Mouse (Mus musculus): ENCODE results near the gene Cux1. TPM values are rescaled to one million over a fixed set of nuclear protein-coding genes. Genes with fewer than 3 reads are reported as not detected.
A peak's percentile ranks its signal among the peaks of the same experiment; 100 is the strongest.

Gene Cux1
- polyA plus RNA-seq, 1 experiment = 69.2 TPM

DNA sequence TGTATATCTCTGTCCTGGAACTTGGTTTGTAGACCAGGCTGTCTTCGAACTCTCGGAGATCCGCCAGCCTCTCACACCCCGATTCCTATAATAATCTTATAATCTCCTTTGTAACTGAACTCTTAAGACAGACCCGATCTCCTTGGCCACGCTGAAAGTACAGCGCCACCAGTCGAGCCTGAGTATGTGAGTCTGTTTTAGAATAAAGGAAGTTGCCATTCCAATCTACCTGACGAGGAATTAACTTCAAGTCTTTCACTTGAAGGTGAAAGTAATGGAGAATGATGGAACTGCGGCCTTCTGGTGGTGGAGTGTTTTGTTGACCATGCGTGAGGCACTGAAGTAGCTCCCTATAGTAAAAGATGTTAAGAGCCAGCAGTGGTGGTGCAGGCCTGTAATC is 367.8 kb downstream of the Cux1 start:
- H3K4me3 ChIP-seq (replicated peaks; ENCODE audit: insufficient read depth, low read depth, low read length) = peak overlapping the region; percentile 51
- H3K27me3 ChIP-seq (ENCODE audit: control insufficient read depth, insufficient read depth, low read length) = no peaks in the 10 kb centered on the region
- no peak overlapping the region for H3K27ac ChIP-seq (ENCODE audit: insufficient read depth, low read length)
- 25% methylated on average over 11 of the region's 11 CpGs for WGBS
- 0 out of 2 replicates have a peak, but pooled peaks cover 3% of the 10 kb centered on the region for H3K4me1 ChIP-seq (ENCODE audit: control insufficient read depth, insufficient read depth, low read length)
- peak in 1 of 2 experiments; percentile 9 for DNase-seq
- TF ChIP-seq CTCF (IDR thresholded peaks at IDR 0.05; ENCODE audit: borderline replicate concordance, insufficient read depth, low read depth, low read length) (no peak), POLR2A (IDR thresholded peaks at IDR 0.05; ENCODE audit: borderline replicate concordance, insufficient read depth, low read length) (no peak)

DNA sequence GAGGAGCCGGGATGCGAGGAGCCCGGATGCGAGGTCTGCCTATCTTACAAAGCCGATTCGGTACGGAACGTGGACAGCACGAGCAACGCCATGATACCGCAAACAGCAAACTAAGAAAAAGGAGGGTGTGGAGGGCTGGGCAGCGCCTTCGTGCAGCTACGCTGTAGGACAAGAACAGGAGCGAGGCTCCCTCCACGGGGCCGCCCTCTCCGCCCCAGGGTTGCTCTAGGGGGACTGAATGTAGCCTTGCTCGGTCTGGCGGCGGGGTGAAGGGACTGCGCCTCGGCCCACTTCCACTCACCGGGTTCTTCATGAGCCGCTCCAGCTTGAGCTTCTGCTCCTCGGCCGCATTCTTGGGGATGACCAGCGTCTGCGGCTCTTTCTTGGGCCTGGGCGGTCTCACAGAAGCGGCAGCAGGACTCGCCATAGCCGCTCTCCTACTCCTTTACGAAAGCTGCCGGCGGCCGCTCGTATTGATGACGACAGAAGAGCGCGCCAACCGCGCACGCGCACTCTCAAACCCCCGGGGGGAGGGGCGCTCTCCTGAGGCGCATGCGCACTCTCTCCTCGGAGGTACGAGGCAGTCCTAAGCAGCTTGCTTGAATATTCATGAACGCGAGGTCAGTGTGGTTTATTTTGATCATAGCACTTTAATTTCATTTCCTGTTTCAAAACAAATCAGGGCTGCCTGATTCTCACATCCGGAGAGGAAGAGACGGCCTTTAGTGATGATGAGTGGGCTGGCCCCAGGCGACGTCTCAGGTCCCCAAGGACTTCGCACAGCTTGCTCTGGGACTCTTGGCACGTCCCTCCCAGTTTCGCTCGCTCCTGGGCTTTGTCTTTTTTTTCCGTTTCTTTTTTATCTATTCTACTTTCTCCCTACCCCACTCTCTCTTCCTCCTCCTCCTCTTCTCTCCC is 368.6 kb downstream of the Cux1 start, which contains the start of gene Prkrip1:
Gene Prkrip1, minus strand, starts transcription at position 490 of the 918 bp plus-strand sequence.
- TF ChIP-seq POLR2A (IDR thresholded peaks at IDR 0.05; ENCODE audit: borderline replicate concordance, insufficient read depth, low read length) (peak; percentile 94), CTCF (IDR thresholded peaks at IDR 0.05; ENCODE audit: borderline replicate concordance, insufficient read depth, low read depth, low read length) (no peak)
- peak; percentile 90 to 94 for DNase-seq
- Histone ChIP-seq H3K27me3 (ENCODE audit: control insufficient read depth, insufficient read depth, low read length) (no peaks in the 10 kb centered on the region), H3K27ac (ENCODE audit: insufficient read depth, low read length) (peak within 1 kb of the TSS; percentile 85), H3K4me1 (ENCODE audit: control insufficient read depth, insufficient read depth, low read length) (0 out of 2 replicates have a peak, but pooled peaks cover 3% of the 10 kb centered on the region), H3K4me3 (replicated peaks; ENCODE audit: insufficient read depth, low read depth, low read length) (peak within 1 kb of the TSS; percentile 95)
- WGBS = under 1% methylated on average over 62 of the region's 62 CpGs

Other genes starting within 250 kb of the Cux1 start
- not detected in 2 replicates for gene Myl10, start 125.7 kb upstream of the Cux1 start, polyA plus RNA-seq (2012; rRNA removed)

All from cerebellum, adult 2 months (tissue).